Comparison of ENCODE assay signal across 9 mouse cellular contexts in the genomic region with DNA sequence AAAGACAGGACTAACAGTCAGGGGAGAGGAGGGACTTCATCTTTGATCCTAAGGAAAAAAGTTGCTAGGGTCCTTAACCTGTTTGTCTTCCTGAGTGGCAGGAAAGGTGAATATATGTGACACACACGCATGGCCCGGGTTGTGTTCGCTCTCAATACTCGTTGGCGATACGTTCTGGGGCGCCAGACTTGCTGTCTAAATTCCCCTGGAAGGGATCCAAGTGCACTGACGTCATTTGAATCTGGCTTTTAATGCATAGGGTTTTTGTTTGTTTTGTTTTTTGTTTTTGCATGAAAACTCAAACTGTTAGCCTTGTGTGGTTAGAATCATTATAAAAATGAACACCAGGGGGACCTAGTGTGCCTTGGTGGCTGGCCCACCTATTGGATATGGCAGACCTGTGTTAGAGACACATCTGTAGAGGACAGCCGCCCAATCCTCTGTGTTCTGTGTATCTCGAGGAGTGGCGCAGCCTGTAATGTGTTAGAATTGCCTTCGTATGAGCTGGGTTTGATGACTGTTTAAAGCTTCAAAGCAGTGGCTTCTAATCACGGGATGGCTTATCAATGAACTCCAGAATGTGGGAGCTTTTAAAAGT. TPM values are rescaled to one million over a fixed set of nuclear protein-coding genes. Genes with fewer than 3 reads are reported as not detected.
A peak's percentile ranks its signal among the peaks of the same experiment; 100 is the strongest.
DNase-seq lines count a peak whose midpoint lies in the region; ATAC-seq and TF ChIP-seq lines count a peak whose summit lies in the region.
"Had no signal": no experiment of that assay in that cellular context is flagged by ENCODE, and none has a peak within 500 bp of the region (broad histone marks: within the 10 kb centered on the region; RNA-seq: fewer than 3 reads in every experiment).

No protein-coding gene starts in this region.

- H3K36me3 ChIP-seq in intestine, embryonic 15.5 days = no peaks in the 10 kb centered on the region

- no peak overlapping the region for H3K4me2 ChIP-seq in intestine, embryonic 15.5 days (replicated peaks)

- DNase-seq in adrenal gland, postnatal 10 days = peak; percentile 28
- DNase-seq in adrenal gland, adult 8-10 months = no peak
- DNase-seq in right cerebral cortex, adult 2 months (ENCODE audit: low spot score in 2 of 2) = peak; percentile 15 to 43
- no peak for DNase-seq in right cerebral cortex, postnatal 36 days (ENCODE audit: low spot score in 2 of 2)
- DNase-seq in ovary, postnatal 36 days (ENCODE audit: low spot score) = no peak

- no peaks in the 10 kb centered on the region for H3K4me1 ChIP-seq in embryonic fibroblast, embryonic 13.5 days (ENCODE audit: control insufficient read depth, insufficient read depth, low read length)
- 0 out of 2 replicates have a peak, but pooled peaks cover 4% of the 10 kb centered on the region for H3K4me1 ChIP-seq in intestine, embryonic 15.5 days (replicated peaks)

- TF ChIP-seq POLR2A in embryonic fibroblast, embryonic 13.5 days (IDR thresholded peaks at IDR 0.05; ENCODE audit: low read depth, low read length) = no peak

- ATAC-seq in intestine, embryonic 15.5 days = peak; percentile 77
- ATAC-seq in megakaryocyte progenitor cell, adult 5-6 weeks (replicated peaks; ENCODE audit: poor library complexity) = peak; percentile 81

- peak; percentile 37; the same call in 1 of the 2 replicates for TF ChIP-seq CTCF in embryonic fibroblast, embryonic 13.5 days (IDR thresholded peaks at IDR 0.05; ENCODE audit: borderline replicate concordance, insufficient read depth, low read length)

- H3K27me3 ChIP-seq in intestine, embryonic 15.5 days (replicated peaks) = no peaks in the 10 kb centered on the region

- 48% methylated on average over 13 of the region's 13 CpGs for WGBS in intestine, embryonic 15.5 days

- no peaks in the 10 kb centered on the region for H3K9me3 ChIP-seq in intestine, embryonic 15.5 days

- no peak overlapping the region for H3K27ac ChIP-seq in embryonic fibroblast, embryonic 13.5 days (ENCODE audit: insufficient read depth, low read length)
- no peak overlapping the region for H3K27ac ChIP-seq in intestine, embryonic 15.5 days

- H3K9ac ChIP-seq in intestine, embryonic 15.5 days = no peak overlapping the region

- no peak overlapping the region for H3K4me3 ChIP-seq in embryonic fibroblast, embryonic 13.5 days (ENCODE audit: insufficient read depth, low read length)
- no peak overlapping the region for H3K4me3 ChIP-seq in intestine, embryonic 15.5 days (replicated peaks)

RNA-seq across cellular contexts. Expression of gene Amz2, which starts 19.8 kb away (rescaled TPM):
- total RNA-seq in adrenal gland, postnatal 10 days (2021) = 10 to 100 TPM; 38.1 to 48.5 TPM
- 10 to 100 TPM; 42.2 to 58.0 (median 49.0) TPM for total RNA-seq in adrenal gland, adult 8-10 months (2022)
- 58.5 and 82.9 TPM in 2 replicates for polyA plus RNA-seq in embryonic fibroblast, embryonic 13.5 days (2011; ENCODE audit: insufficient read length, low read depth, missing spikeins)
- polyA plus RNA-seq in intestine, embryonic 15.5 days (2015; fragmentation: Nextera tagmentation; extraction: Ambion mirVana) = 38.4 and 38.9 TPM in 2 replicates
- total RNA-seq in megakaryocyte progenitor cell, adult 5-6 weeks (2015) = 34.0 and 37.6 TPM in 2 replicates
- total RNA-seq in megakaryocyte progenitor cell, adult 5-6 weeks (2017) = 51.8 and 65.5 TPM in 2 replicates

RNA-seq across cellular contexts. Expression of gene Arsg, which starts 27.6 kb away (rescaled TPM):
- 10 to 100 TPM; 10.6 to 14.2 TPM for total RNA-seq in adrenal gland, postnatal 10 days (2021)
- total RNA-seq in adrenal gland, adult 8-10 months (2022) = 10 to 100 TPM in 2 of 4 experiments, 1 to 10 TPM in 2; 5.8 to 18.1 (median 11.7) TPM
- 2.7 and 3.9 TPM in 2 replicates for polyA plus RNA-seq in embryonic fibroblast, embryonic 13.5 days (2011; ENCODE audit: insufficient read length, low read depth, missing spikeins)
- polyA plus RNA-seq in intestine, embryonic 15.5 days (2015; fragmentation: Nextera tagmentation; extraction: Ambion mirVana) = 3.3 and 3.6 TPM in 2 replicates
- 2.0 and 2.9 TPM in 2 replicates for total RNA-seq in megakaryocyte progenitor cell, adult 5-6 weeks (2015)
- total RNA-seq in megakaryocyte progenitor cell, adult 5-6 weeks (2017) = 1.5 and 1.9 TPM in 2 replicates

RNA-seq across cellular contexts. Expression of gene Slc16a6, which starts 27.9 kb away (rescaled TPM):
- 1 to 10 TPM; 2.7 to 3.9 TPM for total RNA-seq in adrenal gland, postnatal 10 days (2021)
- 1 to 10 TPM in 2 of 4 experiments, under 1 TPM in 2; 0.41 to 3.0 (median 1.3) TPM for total RNA-seq in adrenal gland, adult 8-10 months (2022)
- 1.0 and 3.0 TPM in 2 replicates for polyA plus RNA-seq in embryonic fibroblast, embryonic 13.5 days (2011; ENCODE audit: insufficient read length, low read depth, missing spikeins)
- polyA plus RNA-seq in intestine, embryonic 15.5 days (2015; fragmentation: Nextera tagmentation; extraction: Ambion mirVana) = 15.4 and 16.6 TPM in 2 replicates
- total RNA-seq in megakaryocyte progenitor cell, adult 5-6 weeks (2015) = 40.0 and 41.6 TPM in 2 replicates
- 12.6 and 21.3 TPM in 2 replicates for total RNA-seq in megakaryocyte progenitor cell, adult 5-6 weeks (2017)

RNA-seq across cellular contexts. Expression of gene 9930022D16Rik, which starts 31.8 kb away (rescaled TPM):
- total RNA-seq in adrenal gland, postnatal 10 days (2021) = not detected
- not detected for total RNA-seq in adrenal gland, adult 8-10 months (2022)
- polyA plus RNA-seq in embryonic fibroblast, embryonic 13.5 days (2011; ENCODE audit: insufficient read length, low read depth, missing spikeins) = not detected in 2 replicates
- not detected in 2 replicates for polyA plus RNA-seq in intestine, embryonic 15.5 days (2015; fragmentation: Nextera tagmentation; extraction: Ambion mirVana)
- not detected in 2 replicates for total RNA-seq in megakaryocyte progenitor cell, adult 5-6 weeks (2015)
- total RNA-seq in megakaryocyte progenitor cell, adult 5-6 weeks (2017) = not detected in 2 replicates
- polyA plus RNA-seq: C2C12 had no signal

Comparison
In these comparisons a context has a peak if more than half of its experiments do, and no peak if none do; other contexts are left out.
1. DNase-seq: peak in adrenal gland, postnatal 10 days (single experiment) and right cerebral cortex, adult 2 months (2 of 2); none in adrenal gland, adult 8-10 months (single experiment), right cerebral cortex, postnatal 36 days (0 of 2) and ovary, postnatal 36 days (single experiment).